Mouse (Mus musculus) lung, postnatal 14 days (tissue): ENCODE measurements around the gene Slc22a27.
"Not testable (repeated sequence)": the region's sequence is repeated elsewhere in the genome, so short reads cannot be mapped to it uniquely, and the experiment has no call there.

Experiments
- DNase-seq: peaks from one replicate; pipeline ENCODE4 v3.0.0; 2021

Slc22a27 gene

GRCm38 (mm10) chr19:7965927-7966326 lies at the start of gene Slc22a27:
Gene Slc22a27, minus strand, starts transcription at chr19:7966027.
- DNase-seq: not testable (repeated sequence)

- not testable (repeated sequence) for DNase-seq
Observed at GRCm38 (mm10) chr19:8011596-8011995, 45.8 kb upstream of the Slc22a27 start.

GRCm38 (mm10) chr19:8009086-8009485 lies 43.3 kb upstream of the Slc22a27 start:
- not testable (repeated sequence) for DNase-seq

- no peak for DNase-seq
Observed at GRCm38 (mm10) chr19:7968703-7969102, 2.9 kb upstream of the Slc22a27 start.

GRCm38 (mm10) chr19:7966550-7966949 lies 723 bp upstream of the Slc22a27 start:
- DNase-seq: not testable (repeated sequence)

GRCm38 (mm10) chr19:7939391-7939790 lies 26.4 kb downstream of the Slc22a27 start:
- DNase-seq: not testable (repeated sequence)

GRCm38 (mm10) chr19:7876626-7877025 lies 89.2 kb downstream of the Slc22a27 start:
- no peak for DNase-seq

GRCm38 (mm10) chr19:7829851-7830250 lies 136.0 kb downstream of the Slc22a27 start:
- DNase-seq: no peak
